Mouse (Mus musculus): Measurements from ENCODE around the gene Cyp11a1. TPM values are rescaled to one million over a fixed set of nuclear protein-coding genes. Genes with fewer than 3 reads are reported as not detected.
A peak's percentile ranks its signal among the peaks of the same experiment; 100 is the strongest.

Cyp11a1 gene
- polyA plus RNA-seq, 1 experiment from 2014 or later = 0.57 TPM

GRCm38 (mm10) chr9:58038500-58039168 is 32.4 kb downstream of the Cyp11a1 start:
- WGBS = 26% methylated on average over 19 of the region's 19 CpGs
- no peak overlapping the region for H3K4me3 ChIP-seq
- peaks cover 42% of the 10 kb centered on the region for H3K4me1 ChIP-seq (replicated peaks)
- peaks cover 43% of the 10 kb centered on the region for H3K27me3 ChIP-seq
- H3K4me2 ChIP-seq = no peak overlapping the region
- no peaks in the 10 kb centered on the region for H3K9me3 ChIP-seq
- H3K9ac ChIP-seq = peak overlapping the region; percentile 24; the same call in 1 of the 2 replicates
- peak; percentile 72 for ATAC-seq (ENCODE audit: low FRiP score)
- H3K36me3 ChIP-seq = no peaks in the 10 kb centered on the region
- H3K27ac ChIP-seq = no peak overlapping the region

- 17% methylated on average over 4 of the region's 4 CpGs for WGBS
- no peak for ATAC-seq (ENCODE audit: low FRiP score)
- Histone ChIP-seq H3K27ac (no peak overlapping the region), H3K4me1 (replicated peaks) (peaks cover 66% of the 10 kb centered on the region), H3K4me3 (no peak overlapping the region), H3K4me2 (no peak overlapping the region), H3K9ac (peak overlapping the region; percentile 53), H3K27me3 (peaks cover 36% of the 10 kb centered on the region), H3K9me3 (no peaks in the 10 kb centered on the region), H3K36me3 (no peaks in the 10 kb centered on the region)
Observed at GRCm38 (mm10) chr9:58040977-58041376, 34.8 kb downstream of the Cyp11a1 start.

GRCm38 (mm10) chr9:58042391-58042790 is 36.2 kb downstream of the Cyp11a1 start:
- no peaks in the 10 kb centered on the region for H3K9me3 ChIP-seq
- no peak overlapping the region for H3K4me3 ChIP-seq
- peak overlapping the region; percentile 43; the same call in 1 of the 2 replicates for H3K9ac ChIP-seq
- H3K27me3 ChIP-seq = peaks cover 23% of the 10 kb centered on the region
- no peak overlapping the region for H3K4me2 ChIP-seq
- H3K4me1 ChIP-seq (replicated peaks) = peaks cover 77% of the 10 kb centered on the region
- H3K27ac ChIP-seq = 0 out of 2 replicates have a peak overlapping the region, but pooled peaks have one; percentile 69
- no peak for ATAC-seq (ENCODE audit: low FRiP score)
- WGBS = 12% methylated on average over 10 of the region's 10 CpGs
- no peaks in the 10 kb centered on the region for H3K36me3 ChIP-seq

- 0 out of 2 replicates have a peak, but pooled peaks have one; percentile 4 for ATAC-seq (ENCODE audit: low FRiP score)
- H3K9ac ChIP-seq = no peak overlapping the region
- no peak overlapping the region for H3K4me2 ChIP-seq
- WGBS = 55% methylated on average over 10 of the region's 10 CpGs
- peaks cover 88% of the 10 kb centered on the region for H3K4me1 ChIP-seq (replicated peaks)
- H3K36me3 ChIP-seq = no peaks in the 10 kb centered on the region
- H3K27me3 ChIP-seq = peaks cover 13% of the 10 kb centered on the region; the same call in 1 of the 2 replicates
- H3K4me3 ChIP-seq = no peak overlapping the region
- no peaks in the 10 kb centered on the region for H3K9me3 ChIP-seq
- peak overlapping the region; percentile 69 for H3K27ac ChIP-seq
Observed at GRCm38 (mm10) chr9:58043496-58044017, 37.3 kb downstream of the Cyp11a1 start.

GRCm38 (mm10) chr9:58044828-58045227 is 38.6 kb downstream of the Cyp11a1 start:
- Histone ChIP-seq H3K9me3 (no peaks in the 10 kb centered on the region), H3K4me1 (replicated peaks) (peaks cover 92% of the 10 kb centered on the region), H3K4me3 (no peak overlapping the region), H3K9ac (no peak overlapping the region), H3K27ac (peak overlapping the region; percentile 69), H3K27me3 (0 out of 2 replicates have a peak, but pooled peaks cover 7% of the 10 kb centered on the region), H3K36me3 (no peaks in the 10 kb centered on the region), H3K4me2 (no peak overlapping the region)
- no peak for ATAC-seq (ENCODE audit: low FRiP score)
- 18% methylated on average over 10 of the region's 10 CpGs for WGBS

- no peak for ATAC-seq (ENCODE audit: low FRiP score)
- Histone ChIP-seq H3K27ac (peak overlapping the region; percentile 69), H3K9me3 (no peaks in the 10 kb centered on the region), H3K4me1 (replicated peaks) (peaks cover 90% of the 10 kb centered on the region), H3K9ac (peak overlapping the region; percentile 29; the same call in 1 of the 2 replicates), H3K4me2 (no peak overlapping the region), H3K36me3 (no peaks in the 10 kb centered on the region), H3K4me3 (no peak overlapping the region), H3K27me3 (0 out of 2 replicates have a peak, but pooled peaks cover 5% of the 10 kb centered on the region)
- 20% methylated on average over 4 of the region's 4 CpGs for WGBS
Observed at GRCm38 (mm10) chr9:58045646-58046045, 39.4 kb downstream of the Cyp11a1 start.

GRCm38 (mm10) chr9:58047061-58047460 is 40.9 kb downstream of the Cyp11a1 start:
- Histone ChIP-seq H3K27me3 (0 out of 2 replicates have a peak, but pooled peaks cover 3% of the 10 kb centered on the region), H3K27ac (no peak overlapping the region), H3K9me3 (no peaks in the 10 kb centered on the region), H3K4me2 (no peak overlapping the region), H3K9ac (no peak overlapping the region), H3K4me1 (replicated peaks) (peaks cover 84% of the 10 kb centered on the region), H3K4me3 (no peak overlapping the region), H3K36me3 (no peaks in the 10 kb centered on the region)
- no peak for ATAC-seq (ENCODE audit: low FRiP score)
- 85% methylated on average over 10 of the region's 10 CpGs for WGBS

- peak; percentile 54 for ATAC-seq (ENCODE audit: low FRiP score)
- Histone ChIP-seq H3K4me2 (peak overlapping the region; percentile 21; the same call in 1 of the 2 replicates), H3K27ac (peak overlapping the region; percentile 87), H3K9me3 (no peaks in the 10 kb centered on the region), H3K4me3 (no peak overlapping the region), H3K27me3 (0 out of 2 replicates have a peak, but pooled peaks cover 4% of the 10 kb centered on the region), H3K36me3 (no peaks in the 10 kb centered on the region), H3K4me1 (replicated peaks) (peaks cover 83% of the 10 kb centered on the region), H3K9ac (peak overlapping the region; percentile 30; the same call in 1 of the 2 replicates)
- WGBS = 3% methylated on average over 6 of the region's 6 CpGs
Observed at GRCm38 (mm10) chr9:58048621-58049020, 42.4 kb downstream of the Cyp11a1 start.

GRCm38 (mm10) chr9:58049186-58049585 is 43.0 kb downstream of the Cyp11a1 start:
- Histone ChIP-seq H3K9me3 (no peaks in the 10 kb centered on the region), H3K4me3 (no peak overlapping the region), H3K27me3 (0 out of 2 replicates have a peak, but pooled peaks cover 5% of the 10 kb centered on the region), H3K27ac (peak overlapping the region; percentile 87), H3K4me2 (no peak overlapping the region), H3K9ac (peak overlapping the region; percentile 53), H3K4me1 (replicated peaks) (peaks cover 82% of the 10 kb centered on the region), H3K36me3 (no peaks in the 10 kb centered on the region)
- peak; percentile 15; the same call in 1 of the 2 replicates for ATAC-seq (ENCODE audit: low FRiP score)
- WGBS = 43% methylated on average over 6 of the region's 6 CpGs

GRCm38 (mm10) chr9:58049861-58050260 is 43.6 kb downstream of the Cyp11a1 start:
- Histone ChIP-seq H3K4me3 (no peak overlapping the region), H3K36me3 (no peaks in the 10 kb centered on the region), H3K4me2 (no peak overlapping the region), H3K27me3 (peaks cover 10% of the 10 kb centered on the region; the same call in 1 of the 2 replicates), H3K27ac (peak overlapping the region; percentile 87), H3K9ac (no peak overlapping the region), H3K4me1 (replicated peaks) (peaks cover 76% of the 10 kb centered on the region), H3K9me3 (no peaks in the 10 kb centered on the region)
- 74% methylated on average over 7 of the region's 7 CpGs for WGBS
- no peak for ATAC-seq (ENCODE audit: low FRiP score)

GRCm38 (mm10) chr9:58051937-58052336 is 45.7 kb downstream of the Cyp11a1 start:
- Histone ChIP-seq H3K36me3 (no peaks in the 10 kb centered on the region), H3K27me3 (peaks cover 16% of the 10 kb centered on the region), H3K4me2 (no peak overlapping the region), H3K9ac (no peak overlapping the region), H3K4me1 (replicated peaks) (peaks cover 72% of the 10 kb centered on the region), H3K9me3 (no peaks in the 10 kb centered on the region), H3K27ac (peak overlapping the region; percentile 48; the same call in 1 of the 2 replicates), H3K4me3 (no peak overlapping the region)
- ATAC-seq (ENCODE audit: low FRiP score) = no peak
- 34% methylated on average over 5 of the region's 5 CpGs for WGBS

GRCm38 (mm10) chr9:58053102-58053501 is 46.9 kb downstream of the Cyp11a1 start:
- H3K27ac ChIP-seq = no peak overlapping the region
- ATAC-seq (ENCODE audit: low FRiP score) = no peak
- peaks cover 62% of the 10 kb centered on the region for H3K4me1 ChIP-seq (replicated peaks)
- 22% methylated on average over 3 of the region's 3 CpGs for WGBS
- H3K4me3 ChIP-seq = no peak overlapping the region
- no peaks in the 10 kb centered on the region for H3K36me3 ChIP-seq
- no peak overlapping the region for H3K4me2 ChIP-seq
- no peak overlapping the region for H3K9ac ChIP-seq
- H3K27me3 ChIP-seq = peaks cover 25% of the 10 kb centered on the region
- no peaks in the 10 kb centered on the region for H3K9me3 ChIP-seq

All from hindbrain, embryonic 13.5 days (tissue).